Mouse (Mus musculus): ENCODE results near the gene Kcnn3.

- TF ChIP-seq CTCF (IDR thresholded peaks at IDR 0.05; ENCODE audit: control insufficient read depth, insufficient read depth, low read length) (no peak), POLR2A (IDR thresholded peaks at IDR 0.05; ENCODE audit: borderline replicate concordance, control insufficient read depth, low read depth, low read length) (no peak)
Observed at GRCm38 (mm10) chr3:89664808-89665207, 144.8 kb downstream of the Kcnn3 start.
